Mouse (Mus musculus): Measurements from ENCODE around the gene Prr19. TPM values are rescaled to one million over a fixed set of nuclear protein-coding genes. Genes with fewer than 3 reads are reported as not detected.

Prr19 gene
- polyA plus RNA-seq, 1 experiment from 2014 or later = 0.12 TPM

DNA sequence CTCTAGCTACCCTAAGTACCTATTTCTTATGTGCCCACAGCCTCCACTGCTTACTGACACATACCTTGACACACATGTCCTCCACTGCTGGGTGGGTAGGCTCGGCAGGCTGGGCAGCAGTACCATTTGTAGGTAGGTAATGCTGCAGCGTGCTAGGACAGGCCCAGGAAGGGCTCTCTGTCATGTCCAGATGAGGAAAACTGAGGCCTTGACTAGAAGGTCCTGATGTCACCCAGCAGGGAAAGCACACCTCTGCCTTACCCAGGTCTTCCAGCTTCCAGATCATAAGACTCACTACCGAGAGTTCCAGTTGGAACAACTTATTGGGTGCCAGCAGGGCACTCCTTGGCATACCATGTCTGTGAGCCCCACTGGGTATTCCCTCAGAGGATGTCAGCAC is 26.2 kb upstream of the Prr19 start:
- Histone ChIP-seq H3K9ac (ENCODE audit: low read depth, low read length) (no peak overlapping the region), H3K27me3 (replicated peaks; ENCODE audit: control insufficient read depth, insufficient read depth, low read length) (no peaks in the 10 kb centered on the region), H3K4me3 (ENCODE audit: low read depth, low read length) (no peak overlapping the region), H3K27ac (ENCODE audit: low read depth, low read length) (no peak overlapping the region), H3K4me1 (replicated peaks; ENCODE audit: control insufficient read depth, insufficient read depth, low read length) (peaks cover 24% of the 10 kb centered on the region; the same call in 1 of the 2 replicates), H3K9me3 (ENCODE audit: control insufficient read depth) (no peaks in the 10 kb centered on the region), H3K36me3 (ENCODE audit: control insufficient read depth, insufficient read depth) (peaks cover 27% of the 10 kb centered on the region), H3K4me2 (replicated peaks; ENCODE audit: low read depth) (no peak overlapping the region)
- no peak for TF ChIP-seq CTCF (IDR thresholded peaks at IDR 0.05; ENCODE audit: low read depth)
- 91% methylated on average over 3 of the region's 3 CpGs for WGBS
- no peak for ATAC-seq

- H3K27ac ChIP-seq (ENCODE audit: low read depth, low read length) = peak overlapping the region; percentile 9; the same call in 1 of the 2 replicates
- H3K4me3 ChIP-seq (ENCODE audit: low read depth, low read length) = no peak overlapping the region
- TF ChIP-seq CTCF (IDR thresholded peaks at IDR 0.05; ENCODE audit: low read depth) = no peak
- H3K4me2 ChIP-seq (replicated peaks; ENCODE audit: low read depth) = peak overlapping the region; percentile 21
- H3K9ac ChIP-seq (ENCODE audit: low read depth, low read length) = no peak overlapping the region
- no peak; the same call in 1 of the 2 replicates for ATAC-seq
- H3K36me3 ChIP-seq (ENCODE audit: control insufficient read depth, insufficient read depth) = peaks cover 26% of the 10 kb centered on the region
- no peaks in the 10 kb centered on the region for H3K9me3 ChIP-seq (ENCODE audit: control insufficient read depth)
- H3K27me3 ChIP-seq (replicated peaks; ENCODE audit: control insufficient read depth, insufficient read depth, low read length) = no peaks in the 10 kb centered on the region
- H3K4me1 ChIP-seq (replicated peaks; ENCODE audit: control insufficient read depth, insufficient read depth, low read length) = peaks cover 31% of the 10 kb centered on the region; the same call in 1 of the 2 replicates
- WGBS = 44% methylated on average over 9 of the region's 9 CpGs
These were observed 25.5 kb upstream of the Prr19 start for GRCm38 (mm10) chr7:25275555-25276298.

GRCm38 (mm10) chr7:25277405-25277804 is 23.8 kb upstream of the Prr19 start:
- H3K27me3 ChIP-seq (replicated peaks; ENCODE audit: control insufficient read depth, insufficient read depth, low read length) = no peaks in the 10 kb centered on the region
- H3K4me3 ChIP-seq (ENCODE audit: low read depth, low read length) = no peak overlapping the region
- no peak overlapping the region for H3K27ac ChIP-seq (ENCODE audit: low read depth, low read length)
- H3K9ac ChIP-seq (ENCODE audit: low read depth, low read length) = no peak overlapping the region
- TF ChIP-seq CTCF (IDR thresholded peaks at IDR 0.05; ENCODE audit: low read depth) = no peak; the same call in 1 of the 2 replicates
- no peak for ATAC-seq
- H3K9me3 ChIP-seq (ENCODE audit: control insufficient read depth) = no peaks in the 10 kb centered on the region
- WGBS = 83% methylated on average over 4 of the region's 4 CpGs
- peaks cover 39% of the 10 kb centered on the region for H3K4me1 ChIP-seq (replicated peaks; ENCODE audit: control insufficient read depth, insufficient read depth, low read length)
- no peak overlapping the region; the same call in 1 of the 2 replicates for H3K4me2 ChIP-seq (replicated peaks; ENCODE audit: low read depth)
- peaks cover 9% of the 10 kb centered on the region for H3K36me3 ChIP-seq (ENCODE audit: control insufficient read depth, insufficient read depth)

DNA sequence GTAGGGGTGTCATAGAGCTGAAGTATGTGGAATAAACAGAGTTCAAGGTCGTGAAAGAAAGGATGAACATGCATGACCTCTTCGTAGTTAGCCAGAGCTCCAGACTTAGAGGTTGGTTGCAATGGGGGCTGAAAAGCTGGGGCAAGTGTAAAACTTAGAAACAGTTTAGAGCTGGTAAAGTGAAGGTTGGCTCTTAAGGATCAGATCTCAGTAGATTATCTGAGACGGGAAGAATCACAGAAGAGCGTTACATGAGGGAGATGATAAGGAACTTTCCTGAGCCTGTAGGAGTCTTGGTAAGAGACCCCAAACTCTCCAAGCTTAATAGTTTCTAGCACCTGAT is 23.2 kb upstream of the Prr19 start:
- Histone ChIP-seq H3K4me1 (replicated peaks; ENCODE audit: control insufficient read depth, insufficient read depth, low read length) (peaks cover 39% of the 10 kb centered on the region), H3K9me3 (ENCODE audit: control insufficient read depth) (no peaks in the 10 kb centered on the region), H3K27me3 (replicated peaks; ENCODE audit: control insufficient read depth, insufficient read depth, low read length) (no peaks in the 10 kb centered on the region), H3K9ac (ENCODE audit: low read depth, low read length) (peak overlapping the region; percentile 55; the same call in 1 of the 2 replicates), H3K27ac (ENCODE audit: low read depth, low read length) (peak overlapping the region; percentile 93; the same call in 1 of the 2 replicates), H3K36me3 (ENCODE audit: control insufficient read depth, insufficient read depth) (peaks cover 5% of the 10 kb centered on the region; the same call in 1 of the 2 replicates), H3K4me3 (ENCODE audit: low read depth, low read length) (peak overlapping the region; percentile 63), H3K4me2 (replicated peaks; ENCODE audit: low read depth) (peak overlapping the region; percentile 96)
- ATAC-seq = no peak
- WGBS = 6% methylated on average over 4 of the region's 4 CpGs
- TF ChIP-seq CTCF (IDR thresholded peaks at IDR 0.05; ENCODE audit: low read depth) = no peak

DNA sequence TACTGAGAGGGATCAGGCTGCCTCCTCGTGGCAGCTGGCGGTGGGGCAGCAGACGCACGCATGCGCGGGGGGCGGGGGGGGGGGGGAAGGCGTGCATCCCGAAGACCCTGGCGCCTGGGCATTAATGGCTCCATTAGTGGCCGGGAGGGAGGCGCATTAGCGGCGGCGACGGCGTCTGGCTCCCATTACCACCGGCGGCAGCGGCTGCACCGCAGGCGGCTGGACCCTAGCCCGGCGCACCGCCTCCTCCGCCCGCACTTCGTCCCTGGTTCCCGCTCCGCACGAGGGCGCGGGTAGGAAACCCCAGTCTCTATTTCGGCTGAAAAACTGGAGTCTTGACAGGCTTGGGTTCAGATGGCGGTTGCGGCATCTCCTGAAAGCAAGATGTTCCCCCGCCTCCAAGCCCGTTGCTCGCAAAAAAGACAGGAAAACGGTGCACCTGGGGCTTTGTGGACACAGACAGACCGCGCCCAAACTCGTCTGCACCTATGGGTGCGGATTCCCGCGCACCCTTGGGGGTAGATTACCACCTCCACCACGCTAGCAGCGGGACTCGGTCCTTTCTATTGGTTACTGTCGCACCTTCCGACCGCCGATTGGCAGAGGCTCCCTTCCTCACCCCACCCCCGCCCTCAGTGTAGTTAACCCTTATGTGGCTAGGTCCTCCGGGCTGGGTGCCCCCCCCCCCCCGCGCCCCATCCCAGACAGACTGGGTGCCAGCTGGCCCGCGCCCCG is 22.7 kb upstream of the Prr19 start:
- Histone ChIP-seq H3K27me3 (replicated peaks; ENCODE audit: control insufficient read depth, insufficient read depth, low read length) (no peaks in the 10 kb centered on the region), H3K4me3 (ENCODE audit: low read depth, low read length) (peak overlapping the region; percentile 63), H3K36me3 (ENCODE audit: control insufficient read depth, insufficient read depth) (peaks cover under 1% of the 10 kb centered on the region; the same call in 1 of the 2 replicates), H3K4me2 (replicated peaks; ENCODE audit: low read depth) (peak overlapping the region; percentile 96), H3K27ac (ENCODE audit: low read depth, low read length) (peak overlapping the region; percentile 93), H3K9ac (ENCODE audit: low read depth, low read length) (peak overlapping the region; percentile 55), H3K9me3 (ENCODE audit: control insufficient read depth) (no peaks in the 10 kb centered on the region), H3K4me1 (replicated peaks; ENCODE audit: control insufficient read depth, insufficient read depth, low read length) (peaks cover 39% of the 10 kb centered on the region)
- peak; percentile 55 for ATAC-seq
- WGBS = 0% methylated on average over 50 of the region's 60 CpGs
- peak; percentile 73 for TF ChIP-seq CTCF (IDR thresholded peaks at IDR 0.05; ENCODE audit: low read depth)
